Mouse (Mus musculus) limb, embryonic 12.5 days (tissue): ENCODE measurements around the gene Tfrc. TPM values are rescaled to one million over a fixed set of nuclear protein-coding genes. Genes with fewer than 3 reads are reported as not detected.
"Not testable (repeated sequence)": the region's sequence is repeated elsewhere in the genome, so short reads cannot be mapped to it uniquely, and the experiment has no call there.

Source experiments
- ATAC-seq: fragments of 200-750 bp; cut with Nextera tagmentation; 2 replicates; pipeline ENCODE4 v1.8.0; 2017; ENCODE audit warnings: low read depth, moderate TSS enrichment; ENCODE audit not compliant: insufficient number of reproducible peaks, insufficient read depth, low FRiP score, low TSS enrichment
- H3K27ac ChIP-seq: fragments of 300-500 bp; sonication (generic); 2 replicates; pipeline ENCODE4 v1.5.1; 2016; ENCODE audit warnings: mild to moderate bottlenecking, moderate library complexity
- H3K27me3 ChIP-seq: fragments of 300-500 bp; sonication (generic); 2 replicates; pipeline ENCODE4 v1.6.1; 2016; ENCODE audit warnings: mild to moderate bottlenecking, moderate library complexity
- H3K36me3 ChIP-seq: fragments of 300-500 bp; sonication (generic); 2 replicates; pipeline ENCODE4 v1.6.1; 2016; ENCODE audit warnings: mild to moderate bottlenecking, moderate library complexity
- H3K4me1 ChIP-seq: fragments of 300-500 bp; sonication (generic); replicated peaks from 2 replicates; pipeline ENCODE4 v1.6.1; 2016
- H3K4me2 ChIP-seq: fragments of 300-500 bp; sonication (generic); 2 replicates; pipeline ENCODE4 v1.6.1; 2016; ENCODE audit warnings: mild to moderate bottlenecking, moderate library complexity
- H3K4me3 ChIP-seq: fragments of 300-500 bp; sonication (generic); replicated peaks from 2 replicates; pipeline ENCODE4 v1.5.1; 2016; ENCODE audit warnings: mild to moderate bottlenecking
- H3K9ac ChIP-seq: fragments of 300-500 bp; sonication (generic); replicated peaks from 2 replicates; pipeline ENCODE4 v1.6.1; 2016; ENCODE audit warnings: mild to moderate bottlenecking, moderate library complexity
- H3K9me3 ChIP-seq: fragments of 300-500 bp; sonication (generic); 2 replicates; pipeline ENCODE4 v1.6.1; 2016; ENCODE audit warnings: mild to moderate bottlenecking, moderate library complexity
- WGBS: fragments of 180-500 bp; shearing (Covaris S2); methylation state at CpG from one replicate; pipeline ENCODE4 v1.1.7; 2016; 5-methylcytosine and 5-hydroxymethylcytosine counted together
- polyA plus RNA-seq: library from polyadenylated mRNA; unstranded; fragments of >200 nt; fragmentation: Nextera tagmentation; extraction: Ambion mirVana; gene quantifications from 2 replicates; pipeline ENCODE4 v1.2.1, GENCODE M21; 2016

Tfrc gene
- polyA plus RNA-seq, 1 experiment from 2014 or later: 40.7 TPM

GRCm38 (mm10) chr16:32640096-32640495 is 31.4 kb downstream of the Tfrc start:
- WGBS: 71% methylated on average over 5 of the region's 5 CpGs

DNA sequence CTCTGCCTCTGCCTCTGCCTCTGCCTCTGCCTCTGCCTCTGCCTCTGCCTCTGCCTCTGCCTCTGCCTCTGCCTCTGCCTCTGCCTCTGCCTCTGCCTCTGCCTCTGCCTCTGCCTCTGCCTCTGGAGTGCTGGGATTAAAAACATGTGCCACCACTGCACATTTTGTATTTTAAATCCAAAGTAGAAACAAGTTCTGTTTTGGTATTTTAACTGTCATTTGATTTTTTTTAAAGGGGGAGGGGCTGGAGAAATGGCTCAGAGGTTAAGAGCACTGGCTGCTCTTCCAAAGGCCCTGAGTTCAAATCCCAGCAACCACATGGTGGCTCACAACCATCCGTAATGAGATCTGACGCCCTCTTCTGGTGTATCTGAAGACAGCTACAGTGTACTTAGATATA is 32.0 kb downstream of the Tfrc start:
- not testable (repeated sequence) for H3K9ac ChIP-seq, H3K9me3 ChIP-seq, H3K4me3 ChIP-seq, ATAC-seq, H3K4me2 ChIP-seq, H3K27me3 ChIP-seq, H3K27ac ChIP-seq, H3K36me3 ChIP-seq
- H3K4me1 ChIP-seq: peaks cover 19% of the 10 kb centered on the region
- 66% methylated on average over 2 of the region's 2 CpGs for WGBS

More at GRCm38 (mm10) chr16:32640096-32640495, 31.4 kb downstream of the Tfrc start:
- H3K4me1 ChIP-seq: peaks cover 13% of the 10 kb centered on the region
- no peaks in the 10 kb centered on the region for H3K36me3 ChIP-seq
- H3K27ac ChIP-seq: no peak overlapping the region
- H3K4me3 ChIP-seq: no peak overlapping the region
- no peaks in the 10 kb centered on the region for H3K27me3 ChIP-seq
- no peaks in the 10 kb centered on the region for H3K9me3 ChIP-seq
- no peak overlapping the region for H3K4me2 ChIP-seq
- no peak for ATAC-seq
- H3K9ac ChIP-seq: no peak overlapping the region

DNA sequence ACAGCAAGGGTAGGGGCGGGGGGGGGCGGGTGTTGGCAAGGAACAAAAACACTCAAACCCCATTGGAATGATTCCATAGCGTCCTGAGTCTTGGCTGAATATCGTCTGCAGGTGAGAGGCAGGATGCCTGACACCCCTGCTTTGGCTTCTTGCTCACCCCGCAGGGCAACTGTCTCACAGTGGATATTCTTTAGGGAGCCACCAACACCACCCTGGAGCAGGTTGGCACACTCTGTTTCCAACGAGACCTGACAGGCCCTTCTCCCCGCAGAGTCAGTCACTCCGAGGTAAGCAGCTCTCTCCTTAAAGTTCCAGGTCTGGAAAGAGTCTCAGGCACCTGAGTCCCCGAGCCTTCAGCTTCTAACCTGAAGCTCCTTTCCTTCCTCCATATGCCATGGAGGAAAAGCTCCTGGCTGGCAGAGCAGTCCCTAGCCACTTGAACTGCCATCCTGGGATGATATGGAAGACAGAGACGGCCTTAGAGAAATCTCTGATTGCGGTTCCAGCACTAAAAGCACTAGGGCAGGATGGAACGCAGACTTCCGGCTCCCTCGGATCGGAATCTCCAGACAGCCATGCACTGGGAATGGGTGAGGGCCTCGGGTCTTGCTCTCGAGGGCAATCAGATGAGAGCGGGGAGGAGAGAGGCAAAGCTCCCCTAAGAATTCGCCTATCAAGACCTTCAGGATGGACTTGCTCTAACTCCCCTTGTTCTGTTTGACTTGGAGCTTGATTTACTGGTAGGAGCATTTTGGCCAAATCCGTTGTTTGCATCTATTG is 32.9 kb downstream of the Tfrc start:
- H3K9me3 ChIP-seq: no peaks in the 10 kb centered on the region
- H3K27me3 ChIP-seq: no peaks in the 10 kb centered on the region
- no peak overlapping the region for H3K4me3 ChIP-seq
- ATAC-seq: no peak
- 64% methylated on average over 20 of the region's 20 CpGs for WGBS
- no peak overlapping the region for H3K27ac ChIP-seq
- H3K9ac ChIP-seq: no peak overlapping the region
- H3K36me3 ChIP-seq: no peaks in the 10 kb centered on the region
- no peak overlapping the region for H3K4me2 ChIP-seq
- H3K4me1 ChIP-seq: peaks cover 27% of the 10 kb centered on the region

DNA sequence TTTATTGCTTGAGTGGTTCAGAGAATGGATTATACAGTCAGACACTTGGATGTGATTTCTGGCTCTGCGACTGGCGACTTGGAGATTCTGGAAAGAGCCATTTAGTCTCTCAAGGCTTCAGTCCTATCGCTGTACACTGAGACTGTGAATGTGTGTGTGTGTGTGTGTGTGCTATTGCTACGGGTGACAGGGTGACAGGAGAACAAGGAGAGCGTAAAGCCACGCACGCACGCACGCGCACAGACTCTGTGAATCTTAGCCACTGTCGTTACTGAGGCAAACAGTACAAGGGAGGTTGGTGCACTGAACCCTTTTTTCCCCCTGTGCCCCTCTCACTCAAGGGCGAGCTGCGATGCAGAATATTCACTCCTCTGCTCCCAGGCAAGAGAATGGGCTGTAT is 33.6 kb downstream of the Tfrc start:
- ATAC-seq: no peak
- H3K4me3 ChIP-seq: no peak overlapping the region
- no peak overlapping the region for H3K27ac ChIP-seq
- H3K9ac ChIP-seq: no peak overlapping the region
- WGBS: 75% methylated on average over 13 of the region's 13 CpGs
- peaks cover 27% of the 10 kb centered on the region for H3K4me1 ChIP-seq
- H3K9me3 ChIP-seq: no peaks in the 10 kb centered on the region
- no peak overlapping the region for H3K4me2 ChIP-seq
- H3K27me3 ChIP-seq: no peaks in the 10 kb centered on the region
- no peaks in the 10 kb centered on the region for H3K36me3 ChIP-seq

- no peaks in the 10 kb centered on the region for H3K9me3 ChIP-seq
- peak within 1 kb of the TSS; percentile 92 for H3K27ac ChIP-seq
- H3K4me2 ChIP-seq: peak within 1 kb of the TSS; percentile 71
- peaks cover 24% of the 10 kb centered on the region for H3K4me1 ChIP-seq
- H3K27me3 ChIP-seq: no peaks in the 10 kb centered on the region
- no peaks in the 10 kb centered on the region for H3K36me3 ChIP-seq
- peak; percentile 86 for ATAC-seq
- H3K9ac ChIP-seq: peak within 1 kb of the TSS; percentile 93
- H3K4me3 ChIP-seq: peak within 1 kb of the TSS; percentile 98
- 0% methylated on average over 40 of the region's 40 CpGs for WGBS
These were observed 34.9 kb downstream of the Tfrc start, which contains the start of gene Tnk2 for GRCm38 (mm10) chr16:32643661-32644061. Gene Tnk2, plus strand, starts transcription at chr16:32643874.

GRCm38 (mm10) chr16:32644069-32644800 is 35.5 kb downstream of the Tfrc start:
- Histone ChIP-seq H3K27me3 (no peaks in the 10 kb centered on the region), H3K27ac (peak overlapping the region; percentile 92), H3K36me3 (peaks cover 2% of the 10 kb centered on the region; the same call in 1 of the 2 replicates), H3K4me3 (peak overlapping the region; percentile 98), H3K9ac (peak overlapping the region; percentile 93), H3K9me3 (no peaks in the 10 kb centered on the region), H3K4me1 (peaks cover 24% of the 10 kb centered on the region), H3K4me2 (peak overlapping the region; percentile 71)
- ATAC-seq: peak; percentile 67; the same call in 1 of the 2 replicates
- WGBS: 1% methylated on average over 78 of the region's 82 CpGs

DNA sequence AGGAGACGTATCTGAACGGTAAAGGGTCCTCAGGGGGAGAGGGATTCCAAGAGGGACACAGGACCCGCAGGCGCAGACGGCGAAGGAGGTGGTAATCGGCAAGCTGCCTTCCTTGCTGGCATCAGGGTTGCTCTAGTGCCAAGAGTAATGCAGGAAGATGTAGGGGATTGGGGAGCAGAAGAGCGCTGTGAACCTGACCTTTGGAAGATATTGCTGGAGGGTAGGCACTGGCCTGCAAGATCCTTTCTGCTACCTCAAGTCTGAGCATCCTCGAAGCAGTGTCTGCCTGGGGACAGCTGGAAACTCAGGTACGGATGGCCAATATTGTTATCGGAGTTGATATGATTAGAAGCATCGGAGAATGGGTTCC is 36.1 kb downstream of the Tfrc start:
- Histone ChIP-seq H3K4me1 (peaks cover 24% of the 10 kb centered on the region), H3K36me3 (peaks cover 4% of the 10 kb centered on the region; the same call in 1 of the 2 replicates), H3K4me3 (peak overlapping the region; percentile 98), H3K4me2 (peak overlapping the region; percentile 71), H3K27me3 (no peaks in the 10 kb centered on the region), H3K9ac (peak overlapping the region; percentile 93), H3K9me3 (no peaks in the 10 kb centered on the region), H3K27ac (peak overlapping the region; percentile 92)
- no peak for ATAC-seq
- 14% methylated on average over 12 of the region's 12 CpGs for WGBS

GRCm38 (mm10) chr16:32645361-32645914 is 36.7 kb downstream of the Tfrc start:
- H3K27me3 ChIP-seq: no peaks in the 10 kb centered on the region
- H3K4me1 ChIP-seq: peaks cover 24% of the 10 kb centered on the region
- H3K9ac ChIP-seq: peak overlapping the region; percentile 93; the same call in 1 of the 2 replicates
- no peak overlapping the region for H3K27ac ChIP-seq
- peaks cover 4% of the 10 kb centered on the region; the same call in 1 of the 2 replicates for H3K36me3 ChIP-seq
- ATAC-seq: no peak
- peak overlapping the region; percentile 71 for H3K4me2 ChIP-seq
- peak overlapping the region; percentile 98 for H3K4me3 ChIP-seq
- no peaks in the 10 kb centered on the region for H3K9me3 ChIP-seq
- WGBS: 26% methylated on average over 14 of the region's 14 CpGs

DNA sequence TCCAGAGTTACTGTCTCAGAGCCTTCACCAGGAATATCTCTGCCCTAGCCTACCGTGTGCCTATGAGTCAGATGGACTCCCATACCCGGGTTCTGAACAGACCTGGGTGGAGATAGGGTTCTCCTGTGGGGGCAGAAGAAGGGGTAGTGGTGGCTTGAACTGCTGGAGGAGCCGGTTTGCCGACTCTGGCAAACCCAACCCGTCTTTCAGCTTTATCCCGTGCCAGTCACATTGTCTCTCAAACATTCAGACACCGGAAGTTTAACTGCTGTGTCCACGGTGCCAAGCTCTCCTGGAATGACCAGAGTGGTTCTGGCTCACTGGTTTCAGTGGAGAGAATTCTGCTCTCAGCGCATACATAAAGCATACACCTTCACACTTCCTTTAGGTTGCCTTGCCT is 37.3 kb downstream of the Tfrc start:
- H3K4me3 ChIP-seq: peak overlapping the region; percentile 98
- H3K9ac ChIP-seq: no peak overlapping the region
- 80% methylated on average over 9 of the region's 9 CpGs for WGBS

DNA sequence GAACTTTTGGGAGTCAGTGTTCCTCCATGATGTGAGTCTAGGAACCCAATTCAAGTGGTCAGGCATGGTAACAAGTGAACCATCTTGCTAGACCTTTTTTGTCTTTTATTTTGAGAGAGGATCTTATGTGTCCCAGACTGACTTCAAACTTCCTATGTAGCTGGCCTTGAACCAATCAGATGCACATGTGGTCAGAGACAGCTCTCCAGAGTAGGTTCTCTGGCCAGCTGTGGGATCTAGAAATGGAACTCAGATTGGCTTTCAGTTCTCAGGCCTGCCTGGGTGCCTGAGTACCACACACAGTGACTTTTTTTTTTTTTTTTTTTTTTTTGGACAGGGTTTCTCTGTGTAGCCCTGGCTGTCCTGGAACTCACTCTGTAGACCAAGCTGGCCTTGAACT is 39.0 kb downstream of the Tfrc start:
- H3K4me1 ChIP-seq: peaks cover 19% of the 10 kb centered on the region
- no peak overlapping the region for H3K9ac ChIP-seq
- H3K4me2 ChIP-seq: no peak overlapping the region
- no peak for ATAC-seq
- no peaks in the 10 kb centered on the region for H3K9me3 ChIP-seq
- H3K36me3 ChIP-seq: peaks cover 14% of the 10 kb centered on the region; the same call in 1 of the 2 replicates
- H3K27me3 ChIP-seq: no peaks in the 10 kb centered on the region
- H3K4me3 ChIP-seq: no peak overlapping the region
- no peak overlapping the region for H3K27ac ChIP-seq

More for the DNA sequence above, 37.3 kb downstream of the Tfrc start:
- Histone ChIP-seq H3K27me3 (no peaks in the 10 kb centered on the region), H3K4me1 (peaks cover 24% of the 10 kb centered on the region), H3K27ac (no peak overlapping the region), H3K9me3 (no peaks in the 10 kb centered on the region), H3K4me2 (peak overlapping the region; percentile 71), H3K36me3 (peaks cover 7% of the 10 kb centered on the region; the same call in 1 of the 2 replicates)
- ATAC-seq: no peak

DNA sequence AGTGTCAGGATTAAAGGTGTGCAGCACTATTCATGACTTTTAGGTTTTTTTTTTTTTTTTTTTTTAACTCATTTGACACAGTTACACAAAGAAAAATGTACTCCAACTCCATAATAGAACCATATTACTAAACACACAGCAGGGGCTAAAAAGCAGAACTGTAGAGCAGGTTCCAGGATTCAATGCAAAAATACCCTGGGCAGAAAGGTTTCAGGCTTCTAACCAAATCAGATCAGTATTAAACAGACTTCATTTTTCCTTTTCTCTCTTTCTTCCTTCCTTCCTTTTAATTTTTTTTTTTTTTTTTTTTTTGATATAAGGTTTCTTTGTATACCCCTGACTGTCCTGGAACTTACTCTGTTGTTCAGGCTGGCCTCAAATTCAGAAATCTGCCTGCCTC is 41.7 kb downstream of the Tfrc start:
- no peak overlapping the region for H3K27ac ChIP-seq
- H3K27me3 ChIP-seq: no peaks in the 10 kb centered on the region
- H3K9ac ChIP-seq: no peak overlapping the region
- no peak for ATAC-seq
- peaks cover 13% of the 10 kb centered on the region for H3K4me1 ChIP-seq
- no peak overlapping the region for H3K4me2 ChIP-seq
- no peaks in the 10 kb centered on the region for H3K9me3 ChIP-seq
- no peak overlapping the region for H3K4me3 ChIP-seq
- H3K36me3 ChIP-seq: peaks cover 22% of the 10 kb centered on the region; the same call in 1 of the 2 replicates
